Mouse (Mus musculus): ENCODE measurements at regions not wholly inside any gene's neighbourhood (a gene's known extent, or its start where the extent isn't known, plus 50 kb on each side); places are given as distances from the start of the nearest gene placed in this dataset.

GRCm38 (mm10) chr7:36016926-36017753 is 214.3 kb upstream of the Zfp507 start:
- no peak overlapping the region for H3K4me3 ChIP-seq (replicated peaks)
- H3K9ac ChIP-seq (replicated peaks): no peak overlapping the region
- 17% methylated on average over 19 of the region's 19 CpGs for WGBS
- H3K9me3 ChIP-seq (replicated peaks): no peaks in the 10 kb centered on the region
- no peaks in the 10 kb centered on the region for H3K27me3 ChIP-seq (replicated peaks)
- ATAC-seq (ENCODE audit: low FRiP score): peak; percentile 75
- no peak overlapping the region for H3K27ac ChIP-seq (replicated peaks)
- H3K4me2 ChIP-seq: peak overlapping the region; percentile 41
- no peaks in the 10 kb centered on the region for H3K36me3 ChIP-seq
- H3K4me1 ChIP-seq: peaks cover 20% of the 10 kb centered on the region

GRCm38 (mm10) chr7:35996609-35997008 is 193.8 kb upstream of the Zfp507 start:
- H3K27me3 ChIP-seq (replicated peaks): no peaks in the 10 kb centered on the region
- no peak overlapping the region for H3K27ac ChIP-seq (replicated peaks)
- H3K4me1 ChIP-seq: no peaks in the 10 kb centered on the region
- 87% methylated on average over 5 of the region's 5 CpGs for WGBS
- no peaks in the 10 kb centered on the region for H3K36me3 ChIP-seq
- H3K9me3 ChIP-seq (replicated peaks): no peaks in the 10 kb centered on the region
- no peak overlapping the region for H3K4me2 ChIP-seq
- H3K4me3 ChIP-seq (replicated peaks): no peak overlapping the region
- no peak overlapping the region for H3K9ac ChIP-seq (replicated peaks)
- no peak for ATAC-seq (ENCODE audit: low FRiP score)

GRCm38 (mm10) chr7:35992511-35992910 is 189.7 kb upstream of the Zfp507 start:
- Histone ChIP-seq H3K27ac (replicated peaks) (no peak overlapping the region), H3K27me3 (replicated peaks) (no peaks in the 10 kb centered on the region), H3K9me3 (replicated peaks) (no peaks in the 10 kb centered on the region), H3K4me3 (replicated peaks) (no peak overlapping the region), H3K4me2 (no peak overlapping the region), H3K9ac (replicated peaks) (no peak overlapping the region), H3K36me3 (no peaks in the 10 kb centered on the region), H3K4me1 (peaks cover 10% of the 10 kb centered on the region; the same call in 1 of the 2 replicates)
- ATAC-seq (ENCODE audit: low FRiP score): no peak
- WGBS: 80% methylated on average over 8 of the region's 8 CpGs

- 91% methylated on average over 5 of the region's 5 CpGs for WGBS
- H3K4me2 ChIP-seq: no peak overlapping the region
Measured at GRCm38 (mm10) chr7:35991141-35991540, 188.3 kb upstream of the Zfp507 start.

GRCm38 (mm10) chr7:35989456-35989855 is 186.7 kb upstream of the Zfp507 start:
- Histone ChIP-seq H3K9ac (replicated peaks) (no peak overlapping the region), H3K4me1 (peaks cover 10% of the 10 kb centered on the region; the same call in 1 of the 2 replicates), H3K36me3 (no peaks in the 10 kb centered on the region), H3K4me2 (no peak overlapping the region), H3K27me3 (replicated peaks) (no peaks in the 10 kb centered on the region), H3K4me3 (replicated peaks) (no peak overlapping the region), H3K9me3 (replicated peaks) (no peaks in the 10 kb centered on the region), H3K27ac (replicated peaks) (no peak overlapping the region)
- WGBS: 32% methylated on average over 8 of the region's 8 CpGs
- ATAC-seq (ENCODE audit: low FRiP score): peak; percentile 81

More at GRCm38 (mm10) chr7:35991141-35991540, 188.3 kb upstream of the Zfp507 start:
- no peak for ATAC-seq (ENCODE audit: low FRiP score)
- H3K27me3 ChIP-seq (replicated peaks): no peaks in the 10 kb centered on the region
- H3K36me3 ChIP-seq: no peaks in the 10 kb centered on the region
- no peaks in the 10 kb centered on the region for H3K9me3 ChIP-seq (replicated peaks)
- no peak overlapping the region for H3K4me3 ChIP-seq (replicated peaks)
- H3K27ac ChIP-seq (replicated peaks): no peak overlapping the region
- no peak overlapping the region for H3K9ac ChIP-seq (replicated peaks)
- H3K4me1 ChIP-seq: peaks cover 10% of the 10 kb centered on the region; the same call in 1 of the 2 replicates

GRCm38 (mm10) chr7:35988449-35989109 is 185.8 kb upstream of the Zfp507 start:
- no peak for ATAC-seq (ENCODE audit: low FRiP score)
- H3K4me1 ChIP-seq: peaks cover 10% of the 10 kb centered on the region; the same call in 1 of the 2 replicates
- H3K27me3 ChIP-seq (replicated peaks): no peaks in the 10 kb centered on the region
- no peaks in the 10 kb centered on the region for H3K9me3 ChIP-seq (replicated peaks)
- no peak overlapping the region for H3K4me2 ChIP-seq
- H3K4me3 ChIP-seq (replicated peaks): no peak overlapping the region
- 64% methylated on average over 13 of the region's 13 CpGs for WGBS
- H3K9ac ChIP-seq (replicated peaks): no peak overlapping the region
- no peak overlapping the region for H3K27ac ChIP-seq (replicated peaks)
- no peaks in the 10 kb centered on the region for H3K36me3 ChIP-seq

GRCm38 (mm10) chr7:35977986-35978385 is 175.2 kb upstream of the Zfp507 start:
- no peak overlapping the region for H3K4me2 ChIP-seq
- no peak for ATAC-seq (ENCODE audit: low FRiP score)
- H3K27me3 ChIP-seq (replicated peaks): no peaks in the 10 kb centered on the region
- no peaks in the 10 kb centered on the region for H3K9me3 ChIP-seq (replicated peaks)
- H3K4me3 ChIP-seq (replicated peaks): no peak overlapping the region
- H3K36me3 ChIP-seq: no peaks in the 10 kb centered on the region
- no peaks in the 10 kb centered on the region for H3K4me1 ChIP-seq
- H3K27ac ChIP-seq (replicated peaks): no peak overlapping the region
- 88% methylated on average over 9 of the region's 9 CpGs for WGBS
- no peak overlapping the region for H3K9ac ChIP-seq (replicated peaks)

- no peak overlapping the region for H3K4me2 ChIP-seq
- no peaks in the 10 kb centered on the region for H3K4me1 ChIP-seq
- no peak overlapping the region for H3K9ac ChIP-seq (replicated peaks)
- ATAC-seq (ENCODE audit: low FRiP score): no peak
- H3K27ac ChIP-seq (replicated peaks): no peak overlapping the region
- 24% methylated on average over 5 of the region's 5 CpGs for WGBS
- no peaks in the 10 kb centered on the region for H3K27me3 ChIP-seq (replicated peaks)
- no peak overlapping the region for H3K4me3 ChIP-seq (replicated peaks)
- no peaks in the 10 kb centered on the region for H3K36me3 ChIP-seq
- no peaks in the 10 kb centered on the region for H3K9me3 ChIP-seq (replicated peaks)
Measured at GRCm38 (mm10) chr7:35958731-35959130, 155.9 kb upstream of the Zfp507 start.

GRCm38 (mm10) chr7:35958052-35958451 is 155.2 kb upstream of the Zfp507 start:
- peak; percentile 50; the same call in 1 of the 2 replicates for ATAC-seq (ENCODE audit: low FRiP score)
- WGBS: 10% methylated on average over 2 of the region's 2 CpGs

GRCm38 (mm10) chr7:35948794-35949193 is 146.0 kb upstream of the Zfp507 start:
- Histone ChIP-seq H3K27ac (replicated peaks) (no peak overlapping the region), H3K9ac (replicated peaks) (0 out of 2 replicates have a peak overlapping the region, but pooled peaks have one; percentile 3), H3K4me3 (replicated peaks) (no peak overlapping the region), H3K36me3 (no peaks in the 10 kb centered on the region), H3K9me3 (replicated peaks) (no peaks in the 10 kb centered on the region), H3K27me3 (replicated peaks) (no peaks in the 10 kb centered on the region), H3K4me2 (peak overlapping the region; percentile 49), H3K4me1 (peaks cover 14% of the 10 kb centered on the region)
- WGBS: 6% methylated on average over 6 of the region's 6 CpGs
- no peak for ATAC-seq (ENCODE audit: low FRiP score)

More at GRCm38 (mm10) chr7:35958052-35958451, 155.2 kb upstream of the Zfp507 start:
- Histone ChIP-seq H3K4me3 (replicated peaks) (no peak overlapping the region), H3K9me3 (replicated peaks) (no peaks in the 10 kb centered on the region), H3K4me1 (no peaks in the 10 kb centered on the region), H3K4me2 (no peak overlapping the region), H3K9ac (replicated peaks) (no peak overlapping the region), H3K27ac (replicated peaks) (0 out of 2 replicates have a peak overlapping the region, but pooled peaks have one; percentile 54), H3K27me3 (replicated peaks) (no peaks in the 10 kb centered on the region), H3K36me3 (no peaks in the 10 kb centered on the region)

GRCm38 (mm10) chr7:35948389-35948788 is 145.6 kb upstream of the Zfp507 start:
- 0 out of 2 replicates have a peak overlapping the region, but pooled peaks have one; percentile 3 for H3K9ac ChIP-seq (replicated peaks)
- no peaks in the 10 kb centered on the region for H3K9me3 ChIP-seq (replicated peaks)
- H3K27ac ChIP-seq (replicated peaks): no peak overlapping the region
- ATAC-seq (ENCODE audit: low FRiP score): no peak
- 1% methylated on average over 13 of the region's 13 CpGs for WGBS
- H3K4me1 ChIP-seq: peaks cover 14% of the 10 kb centered on the region
- H3K4me3 ChIP-seq (replicated peaks): 0 out of 2 replicates have a peak overlapping the region, but pooled peaks have one; percentile 4
- peak overlapping the region; percentile 49 for H3K4me2 ChIP-seq
- H3K27me3 ChIP-seq (replicated peaks): no peaks in the 10 kb centered on the region
- H3K36me3 ChIP-seq: no peaks in the 10 kb centered on the region

- H3K36me3 ChIP-seq: no peaks in the 10 kb centered on the region
- ATAC-seq (ENCODE audit: low FRiP score): no peak
- 88% methylated on average over 3 of the region's 3 CpGs for WGBS
Measured at GRCm38 (mm10) chr7:35941086-35941485, 138.3 kb upstream of the Zfp507 start.

More at GRCm38 (mm10) chr7:35941086-35941485, 138.3 kb upstream of the Zfp507 start:
- Histone ChIP-seq H3K4me3 (replicated peaks) (no peak overlapping the region), H3K4me1 (no peaks in the 10 kb centered on the region), H3K9me3 (replicated peaks) (no peaks in the 10 kb centered on the region), H3K27me3 (replicated peaks) (no peaks in the 10 kb centered on the region), H3K27ac (replicated peaks) (no peak overlapping the region), H3K9ac (replicated peaks) (no peak overlapping the region), H3K4me2 (no peak overlapping the region)

All from neural tube, embryonic 15.5 days (tissue).